Mouse (Mus musculus) mouse embryonic stem cell (cell line): ENCODE data around the gene Krt26.

Experiments used
- in situ Hi-C, 2 experiments: fragments of 300-500 bp; cut with MboI; formaldehyde crosslinking; loops; 1 replicate in 1 of 2; 3 replicates in 1 of 2; pipeline ENCODE4 v1.14.3; 2019 to 2020; ENCODE audit warnings: low sequenced_read_pairs in 2 of 2, low pct_unique_long_range_greater_than_20kb in 1 of 2, mixed read lengths in 1 of 2; ENCODE audit not compliant: unreplicated experiment in 1 of 2

The Krt26 gene

DNA sequence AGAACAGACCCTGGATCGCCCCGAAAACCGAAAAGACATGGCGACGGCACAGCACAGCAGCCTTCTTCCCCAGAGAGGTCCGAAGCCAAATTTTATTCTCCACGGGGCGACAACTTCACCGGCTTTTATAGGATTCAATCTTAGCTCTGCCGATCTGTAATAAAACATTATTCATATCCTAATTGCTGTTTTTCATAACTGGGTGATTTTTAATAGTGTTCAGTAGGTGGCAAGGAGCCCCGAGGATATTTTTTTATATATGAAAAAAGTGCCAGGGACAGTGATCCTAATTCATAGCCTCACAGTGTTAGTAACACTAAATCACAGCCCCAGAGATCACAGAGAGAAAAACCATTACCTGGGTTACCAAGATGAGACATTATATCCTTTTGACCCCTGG is at the start of gene Krt26:
Gene Krt26 (minus strand): TSS at position 101 of the 400 bp plus-strand sequence.
- in situ Hi-C loops, result no loop called here

DNA sequence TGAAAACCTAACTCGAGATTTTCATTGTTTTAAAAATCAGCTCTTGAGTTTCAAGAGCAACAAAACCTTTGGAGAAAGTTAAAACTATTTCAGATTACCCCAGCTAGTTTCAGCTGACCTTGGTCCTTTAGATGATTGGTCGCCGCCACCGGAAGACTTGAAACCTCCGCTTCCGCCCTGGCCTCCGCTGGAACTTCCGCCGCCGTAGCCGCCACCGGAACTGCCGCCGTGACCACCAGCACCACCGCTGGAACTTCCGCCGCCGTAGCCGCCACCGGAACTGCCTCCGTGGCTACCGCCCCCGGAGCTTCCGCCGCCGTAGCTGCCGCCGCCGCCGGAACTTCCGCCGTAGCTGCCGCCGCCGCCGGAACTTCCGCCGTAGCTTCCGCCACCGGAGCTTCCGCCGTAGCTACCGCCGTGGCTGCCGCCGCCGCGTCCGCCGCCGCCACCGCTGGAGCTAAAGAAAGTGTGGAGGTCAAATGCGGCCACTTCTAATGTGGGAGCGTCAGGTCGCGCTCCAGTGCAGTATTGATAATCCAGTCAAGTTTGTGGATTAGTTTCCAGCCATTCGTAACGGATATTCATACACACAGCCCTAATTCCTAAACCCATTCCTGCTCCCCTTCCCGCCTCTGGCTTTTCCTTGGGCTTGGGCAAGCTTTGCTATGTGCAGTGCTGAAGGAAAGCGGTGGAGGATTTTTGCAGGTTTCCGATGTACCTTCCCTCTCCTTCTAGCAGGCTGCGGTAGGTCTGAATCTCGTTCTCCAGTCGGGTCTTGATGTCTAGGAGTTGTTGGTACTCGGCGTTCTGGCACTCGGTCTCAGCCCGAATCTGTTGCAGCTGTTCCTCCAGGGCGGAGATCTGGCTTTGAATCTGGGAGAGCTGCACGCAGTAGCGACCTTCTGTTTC is 48.3 kb upstream of the Krt26 start:
- in situ Hi-C loops, result no loop called here

DNA sequence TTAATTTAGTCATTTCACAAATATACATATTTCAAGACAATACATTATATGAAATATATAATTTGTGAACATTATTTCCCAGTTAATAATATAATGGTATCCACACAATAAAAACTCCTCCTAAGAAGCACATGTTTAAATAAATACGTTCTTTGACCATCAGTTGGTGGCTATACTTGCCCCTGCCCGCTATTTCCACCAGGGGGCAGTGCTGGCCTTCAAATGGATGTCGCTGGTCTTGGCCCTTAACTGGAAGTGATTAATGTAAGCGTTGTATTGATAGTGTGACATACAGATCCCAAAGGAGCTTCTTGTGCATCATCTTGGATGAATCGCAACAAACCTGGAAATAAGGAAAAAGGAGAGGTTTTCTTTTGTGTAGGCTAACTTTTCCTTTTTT is 41.8 kb upstream of the Krt26 start:
- in situ Hi-C loops, result loop anchor here in 1 of 2 experiments (10.0 kb wide), 1 partner anchor 85 kb away; no protein-coding TSS in a partner anchor

DNA sequence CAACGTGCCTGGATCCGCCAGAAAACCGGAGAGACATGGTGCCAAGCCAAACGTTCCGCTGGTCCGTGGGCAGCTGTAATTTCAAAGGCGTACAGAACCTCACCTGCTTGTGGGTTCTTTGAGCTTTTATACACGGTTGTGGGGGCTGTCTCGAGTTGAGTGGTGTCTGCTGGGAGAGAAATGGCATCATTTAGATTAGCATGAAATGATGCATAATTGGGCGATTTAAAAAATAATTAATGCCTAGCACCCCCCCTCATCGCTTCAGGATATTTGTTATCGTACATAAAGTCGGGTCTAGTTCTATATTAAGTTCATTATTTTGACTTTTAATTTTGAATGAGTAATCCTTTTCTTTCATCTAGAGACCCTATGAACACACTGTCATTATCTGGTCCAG is 37.0 kb upstream of the Krt26 start, which contains the start of gene Krt28:
Gene Krt28 (minus strand): TSS at position 101 of the 400 bp plus-strand sequence.
- in situ Hi-C loops, result loop anchor here in 1 of 2 experiments (10.0 kb wide), 1 partner anchor 90 kb away; no protein-coding TSS in a partner anchor

DNA sequence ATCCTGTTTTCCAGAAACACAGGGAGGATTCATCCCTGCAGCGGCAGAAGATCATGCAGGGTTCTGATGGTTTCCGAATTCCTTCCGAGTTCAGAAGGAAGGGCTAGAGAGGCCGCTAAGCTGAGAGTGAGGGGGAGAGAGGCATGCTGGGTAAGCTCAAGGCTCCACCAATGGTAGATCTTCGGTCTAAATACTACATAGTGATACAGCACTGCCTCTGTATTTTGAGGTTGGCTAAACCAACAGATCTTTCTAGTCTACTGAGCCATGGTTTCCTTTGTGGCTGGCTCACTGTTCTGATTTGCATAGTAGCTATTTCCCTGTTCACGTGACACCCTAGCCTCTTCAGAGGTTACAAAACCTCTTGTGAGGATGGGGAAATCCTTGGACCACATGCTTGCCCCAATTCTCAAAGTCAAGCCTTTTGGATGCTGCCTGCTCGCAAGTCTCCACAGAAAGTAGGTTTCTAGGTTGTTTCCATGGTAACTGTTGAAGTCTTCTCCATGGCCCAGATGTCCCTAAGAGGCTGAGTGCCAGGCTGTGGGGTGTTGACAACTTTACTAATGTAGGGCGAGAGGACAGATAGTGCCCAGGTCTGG is 32.2 kb upstream of the Krt26 start:
- in situ Hi-C loops, result loop anchor here in 1 of 2 experiments (10.0 kb wide), 1 partner anchor 95 kb away; no protein-coding TSS in a partner anchor

DNA sequence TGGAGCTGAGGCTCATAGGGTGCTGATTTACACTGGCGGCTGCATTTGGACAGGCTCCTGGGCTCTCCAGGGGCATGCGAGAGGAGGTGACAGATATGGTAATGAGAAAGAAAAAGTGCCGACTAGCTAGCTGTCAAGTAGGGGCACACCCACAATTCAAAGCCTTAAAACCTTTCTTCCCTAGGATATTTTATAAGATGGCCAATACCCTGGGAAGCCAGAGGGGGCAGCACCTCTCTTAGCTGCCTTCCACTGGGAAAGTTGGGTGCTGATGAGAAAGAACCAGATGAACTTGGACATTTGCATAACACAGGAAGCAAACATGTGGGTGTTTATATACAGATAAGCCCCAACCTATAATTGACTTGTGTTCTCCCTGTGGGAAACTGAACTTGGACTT is 31.5 kb upstream of the Krt26 start:
- in situ Hi-C loops, result no loop called here

DNA sequence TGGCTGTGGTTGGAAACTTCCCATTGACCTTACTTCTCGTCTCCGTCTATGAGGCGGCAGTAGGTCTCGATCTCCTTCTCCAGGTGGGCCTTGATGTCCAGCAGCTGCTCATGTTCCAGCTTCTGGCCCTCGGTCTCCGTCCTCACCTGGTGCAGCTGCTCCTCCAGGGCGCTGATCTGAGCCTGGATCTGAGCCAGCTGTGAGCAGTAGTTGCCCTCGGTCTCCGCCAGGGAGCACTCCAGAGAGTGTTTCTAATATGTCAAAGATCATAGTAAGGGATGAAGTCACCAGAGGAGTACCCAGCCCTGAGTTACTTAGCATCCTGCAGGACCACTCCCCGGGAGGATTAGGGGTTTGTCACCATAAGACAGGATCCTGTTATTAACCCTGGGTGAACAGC is 29.0 kb upstream of the Krt26 start:
- in situ Hi-C loops, result no loop called here

DNA sequence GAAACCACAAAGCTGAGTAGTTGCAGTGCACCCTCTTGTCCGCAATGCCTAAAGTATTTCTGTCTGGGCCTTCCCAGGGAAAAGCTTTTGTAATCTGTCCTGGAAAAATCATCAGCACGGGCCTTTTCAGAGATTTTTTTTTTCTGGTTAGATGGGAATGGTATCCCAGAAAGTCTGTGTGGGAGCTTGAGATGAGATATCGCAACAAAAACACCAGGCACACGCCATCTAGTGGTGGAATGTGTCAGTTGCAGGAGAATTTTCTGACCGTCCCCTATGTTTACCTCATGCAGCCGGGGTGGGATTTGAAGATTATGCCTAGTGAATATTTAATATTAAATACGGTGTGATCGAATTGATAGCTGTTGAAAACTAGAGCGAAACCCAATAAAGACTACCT is 26.6 kb upstream of the Krt26 start:
- in situ Hi-C loops, result no loop called here

DNA sequence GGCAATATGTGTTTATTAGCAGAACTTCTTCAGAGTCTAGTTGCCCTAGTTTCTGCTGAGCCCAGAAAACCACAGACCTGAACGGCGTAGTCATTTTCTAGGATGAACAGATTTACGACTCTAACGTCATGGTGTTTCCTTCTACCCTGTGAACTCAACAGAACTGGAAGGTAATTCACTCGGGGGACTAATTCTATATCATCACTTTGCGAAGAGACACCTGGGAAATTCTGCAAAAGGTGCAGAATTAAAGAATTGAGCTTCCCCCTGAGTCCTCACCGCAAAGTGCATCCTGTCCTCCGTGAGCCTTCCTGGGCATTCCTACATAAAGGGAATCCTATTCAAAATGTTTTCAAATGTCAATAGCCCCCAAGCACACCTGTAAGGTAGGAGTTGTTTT is 23.7 kb upstream of the Krt26 start:
- in situ Hi-C loops, result no loop called here

DNA sequence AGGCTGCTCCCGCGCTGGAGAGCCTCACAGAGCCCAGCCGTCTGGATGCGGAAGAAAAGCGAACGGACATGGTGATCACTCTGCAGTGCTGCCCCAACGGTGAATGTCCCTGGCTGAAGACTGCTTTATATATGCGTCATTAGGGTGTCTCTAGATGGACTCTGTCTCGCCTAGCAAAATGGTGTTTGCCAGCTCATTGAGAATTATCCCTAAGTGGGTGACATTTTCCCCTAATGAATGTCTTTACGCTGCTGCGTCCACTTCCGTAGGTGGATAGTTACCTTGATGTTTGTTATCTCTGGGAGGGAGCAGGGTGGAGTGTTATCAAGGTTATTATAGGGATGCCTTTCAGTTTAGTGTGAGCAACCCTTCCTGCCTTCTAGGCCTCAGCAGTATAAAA is 13.2 kb upstream of the Krt26 start, which contains the start of gene Krt27:
Gene Krt27 (minus strand): TSS at position 101 of the 400 bp plus-strand sequence.
- in situ Hi-C loops, result no loop called here

DNA sequence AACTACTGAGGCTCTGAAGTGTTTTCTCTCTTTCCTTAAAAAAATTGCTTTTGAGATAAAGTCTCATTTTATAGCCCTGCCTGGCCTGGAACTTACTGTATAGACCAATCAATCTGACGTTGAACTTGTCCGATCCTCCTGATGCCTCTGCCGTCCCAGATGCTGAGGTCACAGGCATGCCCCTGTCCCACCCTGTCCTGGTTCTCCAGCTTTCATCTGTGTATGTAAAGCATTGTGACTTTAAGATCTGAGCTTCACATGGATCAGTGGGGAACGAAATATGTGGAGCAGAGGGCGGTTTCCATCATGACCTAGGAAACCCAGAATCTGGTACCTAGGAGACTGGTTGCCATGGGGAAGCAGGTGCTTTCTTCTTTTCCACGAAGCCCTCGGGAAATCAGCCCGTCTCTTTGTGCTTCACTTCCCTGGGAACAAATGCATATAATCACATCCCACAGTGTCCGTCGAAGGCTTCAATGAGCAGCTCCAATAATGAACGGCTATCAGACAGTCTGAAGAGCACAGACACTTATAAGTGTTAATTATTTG is 1.6 kb upstream of the Krt26 start:
- in situ Hi-C loops, result no loop called here

DNA sequence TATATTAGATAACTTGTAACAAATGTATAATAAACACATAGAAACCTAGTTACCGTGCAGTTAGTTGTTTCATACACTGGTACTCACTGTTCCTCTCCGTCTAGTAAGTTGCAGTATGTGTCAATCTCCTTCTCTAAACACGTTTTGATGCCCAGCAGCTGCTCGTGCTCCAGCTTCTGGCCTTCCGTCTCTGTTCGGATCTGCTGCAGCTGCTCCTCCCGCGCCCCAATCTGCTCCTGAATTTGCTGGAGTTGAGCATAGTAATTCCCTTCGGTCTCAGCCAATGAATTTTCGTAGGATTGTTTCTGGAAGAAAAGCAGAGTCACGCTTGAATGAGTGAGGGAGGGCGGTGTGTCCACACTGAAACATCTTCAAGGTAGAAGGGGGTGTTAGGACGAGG is 4.3 kb downstream of the Krt26 start:
- in situ Hi-C loops, result no loop called here

DNA sequence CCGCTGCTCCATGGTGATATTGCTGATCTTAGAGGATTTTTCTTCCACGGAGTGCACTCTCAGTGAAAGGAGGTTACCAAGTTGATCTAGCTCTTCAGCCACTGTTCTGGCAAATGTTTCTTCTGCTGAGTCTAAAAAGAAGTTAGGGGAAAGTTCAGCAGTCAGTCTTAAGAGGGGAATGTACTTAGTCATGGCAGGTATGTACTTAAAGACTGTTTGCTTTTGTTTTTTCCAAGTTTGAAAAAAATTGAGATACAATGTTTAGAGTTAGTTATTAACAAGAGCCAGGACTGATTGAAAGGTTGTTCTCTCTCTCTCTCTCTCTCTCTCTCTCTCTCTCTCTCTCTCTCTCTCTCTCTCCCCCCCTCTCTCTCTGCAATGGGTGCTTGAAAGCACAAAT is 8.1 kb downstream of the Krt26 start:
- in situ Hi-C loops, result no loop called here

DNA sequence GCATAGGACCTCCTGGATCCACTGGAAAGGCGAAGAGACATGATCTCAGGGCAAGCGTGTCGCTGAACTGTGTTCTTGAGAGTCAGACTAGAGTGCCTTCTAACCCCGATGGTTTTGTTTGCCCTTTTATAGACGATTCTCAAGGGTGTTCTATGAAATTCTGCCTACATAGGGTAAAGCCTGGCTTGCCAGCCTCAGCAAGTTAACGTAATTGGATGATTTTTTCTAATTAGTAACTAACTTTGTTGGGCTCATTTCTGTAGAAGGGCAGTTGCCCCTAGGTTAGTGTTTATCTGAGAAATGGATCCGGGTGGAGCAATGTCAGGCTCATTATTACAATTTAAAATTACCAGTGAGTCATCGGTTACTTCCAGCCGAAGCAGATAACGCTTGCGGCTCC is 14.9 kb downstream of the Krt26 start, which contains the start of gene Krt25:
Gene Krt25 (minus strand): TSS at position 101 of the 400 bp plus-strand sequence.
- in situ Hi-C loops, result no loop called here

DNA sequence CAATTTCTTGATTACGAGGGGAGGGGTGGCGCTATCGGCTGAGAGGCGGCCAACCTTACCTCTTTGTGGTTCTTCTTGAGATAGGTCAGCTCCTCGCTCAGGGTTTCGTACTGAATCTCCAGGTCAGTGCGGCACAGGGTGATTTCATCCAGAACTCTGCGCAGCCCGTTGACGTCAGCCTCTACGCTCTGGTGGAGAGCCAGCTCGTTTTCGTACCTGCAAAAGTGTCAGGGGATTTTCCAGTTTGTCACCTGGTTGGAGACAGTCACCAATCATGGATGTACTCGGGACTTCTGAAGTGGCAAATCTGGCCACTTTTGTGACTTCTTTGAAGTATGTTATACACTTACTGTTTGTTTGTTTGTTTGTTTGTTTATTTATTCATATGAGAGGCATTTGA is 16.7 kb downstream of the Krt26 start:
- in situ Hi-C loops, result no loop called here

DNA sequence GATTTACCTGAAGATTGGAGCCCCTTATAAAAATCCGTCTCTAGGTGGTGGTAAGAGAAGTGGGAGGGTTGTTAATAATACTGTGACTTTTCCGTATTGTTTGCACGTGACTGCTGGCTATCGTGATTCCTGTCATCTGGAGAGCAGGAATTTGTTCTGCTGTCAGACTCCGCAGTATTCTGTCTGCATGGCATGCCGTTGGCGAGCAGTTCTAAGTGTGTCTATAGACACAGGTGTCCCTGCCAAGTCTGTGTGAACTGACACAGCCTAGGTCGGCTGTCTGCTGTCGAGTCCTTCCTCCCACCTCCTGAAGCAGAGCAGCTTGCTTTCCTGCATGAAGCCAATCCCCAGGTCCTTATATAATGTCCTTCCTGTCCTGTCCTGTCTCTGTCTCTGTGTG is 18.6 kb downstream of the Krt26 start:
- in situ Hi-C loops, result no loop called here

DNA sequence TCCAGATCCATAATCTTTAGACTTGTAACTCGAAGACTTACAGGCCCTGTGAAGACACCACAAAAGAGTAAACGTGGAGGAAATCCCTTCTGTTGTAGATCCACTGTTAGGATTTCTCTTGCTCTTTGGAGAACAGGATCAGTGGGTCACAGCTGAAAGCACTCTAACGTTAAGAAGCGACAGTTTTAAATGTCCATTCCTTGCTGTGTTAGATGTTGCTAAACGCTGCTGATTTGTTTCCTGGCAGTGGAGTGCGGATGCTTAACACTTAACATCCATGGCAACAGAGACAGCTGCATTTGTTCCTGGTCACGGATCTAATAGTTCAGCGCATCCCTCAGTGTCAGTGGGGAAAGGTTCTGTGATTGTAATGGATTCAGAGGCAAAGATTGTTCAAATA is 21.2 kb downstream of the Krt26 start:
- in situ Hi-C loops, result no loop called here

DNA sequence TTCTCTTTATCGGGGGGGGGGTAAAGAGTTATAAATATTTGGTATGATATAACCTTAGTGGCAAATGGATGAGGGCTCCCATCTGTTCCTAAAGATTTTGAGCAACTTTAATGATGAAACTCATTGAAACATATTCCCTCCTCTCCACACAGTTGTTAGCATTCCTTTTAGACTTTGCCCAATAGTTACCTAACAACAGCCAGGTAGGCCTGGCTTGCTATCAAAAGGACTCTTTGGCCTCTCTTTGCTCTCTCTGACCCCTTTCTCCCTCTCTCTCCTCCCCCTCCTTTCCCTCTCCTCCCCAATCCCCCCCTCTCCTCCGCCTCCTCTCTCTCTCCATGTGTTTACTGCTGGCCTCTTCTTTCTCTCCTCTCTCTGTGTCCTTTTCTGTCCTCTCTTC is 23.2 kb downstream of the Krt26 start:
- in situ Hi-C loops, result no loop called here

DNA sequence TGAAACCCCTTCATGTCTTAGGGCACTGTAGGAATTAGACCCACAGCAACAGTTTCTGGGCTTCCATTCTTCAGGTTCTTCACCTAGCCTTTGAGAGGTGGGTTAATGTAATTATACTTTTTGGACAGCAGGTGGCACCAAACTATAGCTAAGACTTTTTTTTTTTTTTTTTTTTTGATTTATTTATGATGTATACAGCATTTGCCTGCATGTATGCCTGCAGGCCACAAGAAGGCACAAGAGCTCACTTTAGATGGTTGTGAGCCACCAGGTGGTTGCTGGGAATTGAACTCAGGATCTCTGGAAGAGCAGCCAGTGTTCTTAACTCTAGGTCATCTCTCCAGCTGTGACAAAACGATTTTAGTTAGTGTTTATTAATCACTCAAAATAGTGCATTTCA is 26.9 kb downstream of the Krt26 start:
- in situ Hi-C loops, result no loop called here
